Mouse (Mus musculus) liver, postnatal 0 days (tissue): ENCODE results near the gene Atf7ip.

Experiments
- CTCF ChIP-seq: sonication (generic); IDR thresholded peaks from 2 replicates; pipeline ENCODE4 v1.5.1; 2016; ENCODE audit warnings: antibody characterized with exemption, low read depth
- EP300 ChIP-seq: IDR thresholded peaks from 2 replicates; pipeline ENCODE4 v1.6.1; 2016; ENCODE audit warnings: antibody characterized with exemption, low read depth, mild to moderate bottlenecking

DNA sequence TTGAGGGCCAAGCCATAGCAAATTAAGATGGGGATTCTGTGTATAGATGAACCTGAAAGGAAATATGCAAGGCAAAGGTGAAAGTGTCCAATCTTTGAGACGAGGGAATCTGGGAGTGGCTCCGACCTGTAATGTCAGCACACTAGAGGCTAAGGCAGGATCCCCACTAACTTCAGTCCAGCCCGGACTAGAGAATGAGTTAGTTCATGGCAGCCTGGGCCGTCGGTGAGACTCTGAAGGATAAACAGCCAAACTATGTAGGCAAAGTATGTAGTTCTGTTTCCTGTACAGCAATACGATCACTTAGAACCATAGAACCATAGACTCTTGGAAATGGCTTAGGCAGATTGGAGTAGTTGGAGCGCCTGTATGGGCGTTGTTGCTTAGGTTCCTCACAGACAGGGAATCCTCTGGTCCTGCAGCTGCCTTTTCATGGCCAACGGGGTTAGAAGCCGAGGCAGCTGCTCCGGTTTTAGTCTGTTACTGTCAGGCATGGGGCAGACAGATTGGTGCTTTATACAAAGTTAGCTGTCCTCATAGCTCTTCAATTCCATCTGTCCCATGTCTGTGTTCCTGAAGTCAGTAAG lies 39.4 kb downstream of the Atf7ip start:
- TF ChIP-seq CTCF (no peak), EP300 (no peak)
